Mouse (Mus musculus) spleen, postnatal 4 days (tissue): ENCODE data around the gene Pbp2.

ENCODE experiments used
- DNase-seq, 2 experiments: peaks; one replicate each; pipeline ENCODE4 v3.0.0; 2022; ENCODE audit warnings: low spot score in 2 of 2

The Pbp2 gene

DNA sequence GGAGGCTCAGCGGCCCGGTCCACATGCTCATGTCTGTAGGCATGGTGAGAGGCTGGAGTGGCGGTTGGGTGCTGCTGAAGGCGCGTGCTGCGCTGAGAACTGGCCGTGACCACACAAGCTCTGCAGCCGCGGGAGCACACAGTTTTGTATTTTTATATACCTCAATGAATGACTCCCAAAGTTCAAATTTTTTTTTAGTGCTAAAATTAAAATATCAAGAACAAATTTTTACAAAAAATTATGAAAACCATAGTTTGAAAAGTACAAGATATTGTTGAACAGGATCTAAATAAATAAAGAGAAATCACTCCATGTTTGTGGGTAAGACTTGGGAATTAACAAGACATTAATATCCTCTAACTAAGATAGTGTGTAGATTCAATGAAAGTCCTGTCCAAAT is at the start of gene Pbp2:
TSS of gene Pbp2 (minus strand) at position 101 of the 400 bp plus-strand sequence.
- DNase-seq = no peak

GRCm38 (mm10) chr6:135354953-135355352 is 44.7 kb upstream of the Pbp2 start:
- DNase-seq = no peak

DNA sequence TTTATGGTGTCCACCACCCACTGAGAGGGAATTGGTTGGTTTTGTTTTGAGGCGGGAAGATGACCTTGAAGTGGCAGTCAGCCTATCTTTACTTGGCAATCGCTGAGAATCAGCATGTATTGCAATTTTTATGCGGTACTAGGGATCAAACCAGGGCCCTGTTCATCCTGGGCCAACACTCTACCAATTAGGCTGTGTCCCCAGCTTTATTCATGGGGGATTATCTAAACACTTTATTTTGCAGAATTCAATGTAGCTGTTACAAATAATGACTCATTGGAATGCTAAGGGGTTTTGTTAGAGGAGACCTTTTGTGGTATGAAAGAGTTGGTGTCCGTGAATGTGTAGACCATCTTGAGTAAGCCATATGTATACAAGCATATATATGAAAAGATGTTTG is 42.3 kb upstream of the Pbp2 start:
- DNase-seq = no peak

DNA sequence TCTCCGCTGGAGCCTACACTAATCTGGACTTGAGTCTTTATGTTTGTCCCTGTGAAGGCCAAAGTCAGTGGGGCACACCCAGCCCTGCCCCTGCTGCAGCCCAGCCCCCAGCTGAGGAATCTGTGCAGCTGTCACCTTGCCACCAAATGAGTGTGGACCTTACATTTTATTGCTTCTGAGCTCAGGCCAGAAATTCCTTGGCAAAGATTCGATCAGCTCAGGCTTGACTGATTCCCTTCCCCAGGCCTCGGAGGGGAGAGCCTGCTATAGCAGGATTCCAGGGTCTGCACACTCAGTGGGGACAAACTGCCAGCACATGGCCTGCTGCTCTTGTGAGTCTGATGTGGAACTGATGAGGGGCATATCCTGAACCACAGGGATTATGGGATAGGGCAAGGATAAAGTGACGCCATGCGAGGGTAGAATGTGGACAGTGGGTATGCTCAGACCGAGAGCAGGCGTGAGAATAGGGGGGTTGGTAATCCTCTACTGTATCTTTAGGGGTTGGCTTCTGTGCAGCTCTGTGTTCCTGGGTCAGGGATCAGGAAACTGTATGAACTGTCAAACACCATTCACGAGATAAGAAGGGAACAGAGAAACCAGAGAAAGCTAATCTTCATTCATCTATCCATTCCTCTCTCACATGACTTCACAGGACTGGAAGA is 41.6 kb upstream of the Pbp2 start:
- DNase-seq = no peak

DNA sequence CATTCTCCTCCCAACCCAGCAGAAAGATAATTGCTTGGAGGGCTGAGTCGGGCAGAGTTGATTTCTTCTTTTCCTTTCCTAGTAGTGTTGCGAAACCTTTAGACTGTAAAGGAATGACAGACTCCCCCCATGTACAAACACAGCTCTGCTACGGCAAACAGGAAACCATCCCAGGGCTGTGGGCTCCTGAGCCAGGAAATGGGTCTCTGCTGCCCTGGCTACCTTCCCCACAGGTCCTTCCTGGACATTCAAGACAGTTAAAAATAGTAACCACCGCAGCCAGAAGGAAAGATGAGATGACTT is 30.8 kb upstream of the Pbp2 start:
- no peak for DNase-seq

DNA sequence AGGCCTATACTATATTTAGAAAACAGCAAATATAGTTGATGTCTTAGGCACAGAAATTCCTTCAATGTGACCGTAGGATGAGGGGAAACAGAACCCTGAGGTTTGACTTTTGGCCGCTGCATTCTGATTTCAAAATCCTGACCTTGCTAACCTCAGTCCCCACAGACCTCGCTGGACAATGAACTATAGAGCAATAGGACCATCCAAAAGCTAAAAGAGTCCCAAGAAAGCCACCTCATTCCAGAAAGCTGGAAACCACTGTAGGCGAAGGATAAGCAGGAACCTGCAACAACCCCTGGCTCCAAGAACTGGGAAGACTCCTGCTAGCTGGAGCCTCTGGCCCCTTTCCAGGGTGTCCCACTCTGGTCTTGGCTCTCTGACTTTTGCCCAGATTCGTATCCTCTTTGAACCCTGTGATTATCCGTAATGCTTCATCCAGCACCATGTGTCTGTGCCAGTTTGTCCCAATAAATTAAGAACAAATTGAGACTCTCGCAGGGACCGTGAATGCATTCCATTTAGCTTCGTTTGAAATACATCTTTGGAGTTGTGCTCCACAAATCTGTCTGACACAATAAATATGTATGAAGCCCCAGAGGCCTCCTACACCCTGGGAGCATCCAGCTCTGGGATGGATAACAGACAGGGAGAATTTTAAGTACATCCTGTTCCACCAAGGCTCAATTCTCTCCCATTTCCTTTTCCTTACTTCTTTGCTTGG is 30.3 kb upstream of the Pbp2 start:
- DNase-seq = no peak

GRCm38 (mm10) chr6:135336376-135336775 is 26.2 kb upstream of the Pbp2 start:
- DNase-seq = no peak

GRCm38 (mm10) chr6:135333994-135334651 is 23.9 kb upstream of the Pbp2 start:
- no peak for DNase-seq

- no peak for DNase-seq
Observed at GRCm38 (mm10) chr6:135332737-135333281, 22.6 kb upstream of the Pbp2 start.

DNA sequence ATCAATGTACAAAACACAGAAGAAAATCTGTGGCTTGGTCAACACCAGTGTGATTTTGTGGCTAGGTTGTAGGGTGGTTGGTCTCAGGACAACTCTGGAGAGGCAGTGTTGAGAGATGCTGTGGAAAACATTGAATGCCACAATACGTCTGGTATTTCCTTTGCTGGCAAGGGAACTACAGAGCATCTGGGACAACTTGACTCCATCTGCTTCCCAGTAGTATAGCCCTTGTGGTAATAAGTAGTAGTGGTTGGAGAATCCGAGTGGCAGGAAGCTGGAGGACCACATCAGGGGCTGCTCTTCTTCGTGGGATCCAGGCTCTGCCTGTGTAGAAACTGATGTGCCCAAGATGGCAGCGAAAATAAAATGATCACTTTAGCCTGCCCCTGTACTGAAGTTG is 21.7 kb upstream of the Pbp2 start:
- no peak for DNase-seq

GRCm38 (mm10) chr6:135326847-135327246 is 16.6 kb upstream of the Pbp2 start:
- no peak for DNase-seq

- DNase-seq = no peak
Observed at GRCm38 (mm10) chr6:135324686-135325300, 14.6 kb upstream of the Pbp2 start.

GRCm38 (mm10) chr6:135324111-135324510 is 13.9 kb upstream of the Pbp2 start:
- no peak for DNase-seq

- DNase-seq = peak; percentile 26 to 72
Observed at GRCm38 (mm10) chr6:135323311-135323982, 13.2 kb upstream of the Pbp2 start.

GRCm38 (mm10) chr6:135322749-135323148 is 12.5 kb upstream of the Pbp2 start:
- no peak for DNase-seq

DNA sequence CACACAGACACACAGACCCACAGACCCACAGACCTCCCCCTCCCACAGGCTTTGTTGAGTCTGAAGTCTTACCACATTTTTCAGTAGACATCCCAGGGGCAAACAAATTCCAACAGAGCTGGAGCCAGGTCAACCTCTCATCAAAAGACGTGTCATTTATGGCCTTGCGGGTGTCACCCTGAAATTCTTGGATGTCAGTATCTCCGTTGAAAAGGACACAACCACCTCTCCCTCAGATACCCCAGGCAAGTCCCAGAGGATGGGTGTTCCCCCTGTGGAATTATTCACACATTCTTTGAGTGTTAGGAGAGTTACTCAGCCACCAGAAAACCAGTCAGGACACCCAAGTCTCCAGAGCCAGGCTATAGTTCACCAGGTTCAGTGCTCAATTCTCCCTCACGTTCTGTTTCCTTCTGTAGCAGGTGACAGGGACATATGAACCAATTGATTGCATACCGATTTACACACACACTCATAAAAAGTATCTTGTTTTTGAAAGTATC is 9.3 kb upstream of the Pbp2 start:
- no peak for DNase-seq

- DNase-seq = no peak
Observed at GRCm38 (mm10) chr6:135316141-135316540, 5.9 kb upstream of the Pbp2 start.

GRCm38 (mm10) chr6:135313981-135314380 is 3.8 kb upstream of the Pbp2 start:
- no peak for DNase-seq

- DNase-seq = no peak
Observed at GRCm38 (mm10) chr6:135312038-135312437, 1.8 kb upstream of the Pbp2 start.

GRCm38 (mm10) chr6:135304576-135305260 is 5.5 kb downstream of the Pbp2 start:
- no peak for DNase-seq
